Mouse (Mus musculus) gastrocnemius, postnatal 4 days (tissue): ENCODE data around the gene Col6a4. TPM values are rescaled to one million over a fixed set of nuclear protein-coding genes. Genes with fewer than 3 reads are reported as not detected.

Experiments
- DNase-seq, 2 experiments: peaks; one replicate each; pipeline ENCODE4 v3.0.0; 2021 to 2022; ENCODE audit warnings: low spot score in 2 of 2, mixed read lengths in 2 of 2
- total RNA-seq, 2 experiments: library from RNA; stranded (reverse); gene quantifications; 2 replicates each; pipeline ENCODE4 v1.2.3; 2021

Gene Col6a4
- total RNA-seq, 2 experiments from 2014 or later, result 0.20 to 0.49 TPM

DNA sequence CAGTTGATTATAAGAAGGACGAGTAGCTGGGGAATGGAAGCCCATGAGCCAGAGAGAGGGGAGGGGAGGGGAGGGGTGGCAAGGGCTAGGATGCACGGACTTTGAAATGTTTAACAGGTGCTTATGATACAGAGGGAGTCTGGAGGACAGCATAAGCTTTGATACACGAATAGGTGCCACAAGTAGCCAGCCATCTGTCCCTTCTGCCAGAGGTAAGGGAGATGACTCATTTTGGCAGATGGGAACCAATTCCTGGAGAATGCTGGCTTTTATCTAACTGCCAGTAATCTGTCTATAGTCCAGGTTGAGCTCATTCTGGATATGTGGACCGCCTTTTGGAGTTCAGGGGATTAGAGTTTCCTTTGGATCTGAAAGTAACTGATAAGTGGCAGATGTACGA is 20.3 kb downstream of the Col6a4 start:
- no peak for DNase-seq

DNA sequence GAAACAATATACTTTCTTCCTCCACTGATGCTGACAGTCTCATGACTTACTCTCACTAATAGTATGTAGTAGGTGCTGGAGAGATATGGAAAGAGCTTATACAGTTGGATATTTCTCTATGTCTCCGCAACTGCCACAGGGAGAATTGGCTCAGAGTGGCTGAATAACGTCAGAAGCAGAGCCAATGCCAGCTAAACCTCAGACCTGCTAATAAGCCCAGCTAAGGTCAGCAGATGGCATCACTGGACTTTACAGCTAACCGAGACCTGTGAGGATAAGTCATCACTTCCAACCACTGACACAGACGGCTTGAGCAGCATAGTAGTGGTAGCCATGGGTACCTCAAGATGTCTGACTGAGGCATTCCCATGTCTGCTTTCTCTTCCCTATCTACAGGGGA is 22.6 kb downstream of the Col6a4 start:
- DNase-seq, result no peak

DNA sequence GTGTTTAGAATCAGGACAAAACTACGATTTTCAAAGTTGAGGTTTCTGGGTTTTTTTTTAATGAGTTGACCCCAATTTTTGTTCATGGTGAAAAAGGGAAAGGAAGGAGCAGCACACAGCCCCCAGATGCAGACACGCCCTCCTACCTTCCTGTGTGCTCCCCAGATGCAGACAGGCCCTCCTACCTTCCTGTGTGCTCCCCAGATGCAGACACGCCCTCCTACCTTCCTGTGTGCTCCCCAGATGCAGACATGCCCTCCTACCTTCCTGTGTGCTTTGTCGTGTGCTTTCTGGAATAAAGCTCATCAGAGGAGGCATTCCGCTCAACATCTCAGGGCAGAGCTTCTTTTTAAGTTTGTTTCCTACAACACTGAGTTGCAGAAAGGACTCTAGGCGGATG is 24.9 kb downstream of the Col6a4 start:
- no peak for DNase-seq

DNA sequence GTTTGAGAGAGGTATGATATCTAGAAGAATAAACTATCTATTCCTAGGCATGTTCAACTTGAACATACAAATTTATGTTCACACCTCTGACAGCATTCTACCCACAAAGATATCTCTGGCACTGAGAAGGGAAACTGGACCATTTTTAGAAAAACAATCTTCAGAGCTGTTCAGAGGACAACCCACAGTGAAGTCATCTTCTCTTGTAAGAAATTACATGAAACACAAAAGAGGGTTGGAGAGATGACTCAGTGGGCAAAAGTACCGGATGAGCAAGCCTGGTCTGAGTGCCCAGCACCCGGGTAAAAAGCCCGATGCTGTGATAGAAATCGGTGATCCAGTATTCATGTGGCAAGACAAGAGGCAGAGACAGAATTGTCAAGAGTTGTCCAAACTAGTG is 43.1 kb downstream of the Col6a4 start:
- DNase-seq, result no peak

DNA sequence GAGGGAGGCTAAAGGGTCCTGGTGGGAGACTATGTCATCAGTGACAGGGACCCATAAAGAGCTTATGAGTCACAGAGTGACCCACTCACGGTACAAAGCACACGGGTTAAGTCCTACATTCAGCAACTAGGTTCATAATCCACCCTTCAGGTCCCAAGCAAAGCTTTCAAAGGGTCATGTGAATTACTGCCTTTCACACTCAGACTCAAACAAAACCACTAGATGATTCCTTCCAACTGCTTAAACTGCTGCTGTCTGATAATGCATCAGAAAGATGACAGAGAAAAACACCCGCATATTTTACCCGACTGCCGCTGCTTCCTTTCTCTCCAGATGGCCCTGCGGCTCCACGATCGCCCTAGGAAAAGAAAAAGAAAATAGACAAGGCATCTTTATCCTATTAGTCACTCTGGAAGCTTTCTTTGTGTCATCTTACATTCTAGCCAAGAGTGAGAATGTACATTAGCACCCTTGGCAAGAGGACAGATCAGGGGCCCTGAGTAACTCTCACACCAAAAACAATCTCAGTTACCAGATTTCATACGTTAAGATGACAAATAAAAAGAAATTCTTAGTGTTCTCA is 52.6 kb downstream of the Col6a4 start:
- no peak for DNase-seq

DNA sequence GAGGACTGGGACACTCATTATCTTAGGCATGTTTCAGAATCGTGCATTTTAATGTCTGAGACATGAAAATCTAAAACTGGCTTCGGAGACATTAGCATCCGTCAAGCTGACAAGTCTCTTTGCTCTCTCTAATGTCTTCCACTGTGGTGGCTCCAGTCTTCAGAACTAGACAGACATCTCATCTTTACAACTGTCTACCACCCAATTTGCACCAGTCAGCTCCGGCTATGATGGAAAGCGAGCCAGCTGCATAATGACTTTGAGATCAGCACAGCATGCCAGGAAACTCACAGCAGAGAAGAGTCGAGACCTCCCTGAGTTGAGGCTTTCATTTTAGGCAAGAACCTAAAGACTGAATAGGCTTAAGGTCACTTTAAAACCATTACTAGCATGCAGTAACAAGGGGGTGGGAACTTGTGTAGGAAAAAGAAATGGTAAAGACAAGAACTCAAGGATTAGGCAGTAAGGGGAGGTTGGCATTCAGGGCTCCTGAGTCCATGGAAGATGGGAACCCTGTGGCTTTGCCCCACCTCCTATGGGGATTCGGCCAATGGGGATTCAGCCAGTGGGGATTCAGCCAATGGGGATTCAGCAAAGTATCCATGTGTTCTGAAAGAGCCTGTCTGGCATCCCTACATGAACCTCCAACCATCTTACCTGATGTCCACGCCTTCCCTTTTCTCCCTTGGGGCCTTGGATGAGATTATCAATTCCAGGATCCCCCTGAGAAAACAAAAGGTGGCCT is 56.5 kb downstream of the Col6a4 start:
- DNase-seq, result no peak

DNA sequence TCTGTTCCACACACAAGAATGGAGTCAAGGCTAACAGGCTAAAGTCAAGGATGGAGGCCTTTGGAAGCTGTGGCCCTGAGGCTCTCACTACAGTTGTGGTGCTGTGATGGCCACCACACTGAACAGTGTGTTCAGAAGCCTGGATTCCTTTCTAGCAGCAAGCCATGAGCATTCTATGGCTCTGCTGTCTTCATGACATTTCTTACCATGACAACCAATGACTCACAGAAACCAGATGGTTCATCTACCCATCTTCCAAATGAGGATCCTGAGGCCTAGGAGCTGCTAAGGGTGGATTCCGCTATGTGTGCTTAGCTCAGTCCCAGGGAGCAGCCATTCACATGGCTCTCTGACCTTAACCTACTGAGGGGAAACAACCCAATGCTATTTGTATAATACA is 57.3 kb downstream of the Col6a4 start:
- DNase-seq, result no peak

DNA sequence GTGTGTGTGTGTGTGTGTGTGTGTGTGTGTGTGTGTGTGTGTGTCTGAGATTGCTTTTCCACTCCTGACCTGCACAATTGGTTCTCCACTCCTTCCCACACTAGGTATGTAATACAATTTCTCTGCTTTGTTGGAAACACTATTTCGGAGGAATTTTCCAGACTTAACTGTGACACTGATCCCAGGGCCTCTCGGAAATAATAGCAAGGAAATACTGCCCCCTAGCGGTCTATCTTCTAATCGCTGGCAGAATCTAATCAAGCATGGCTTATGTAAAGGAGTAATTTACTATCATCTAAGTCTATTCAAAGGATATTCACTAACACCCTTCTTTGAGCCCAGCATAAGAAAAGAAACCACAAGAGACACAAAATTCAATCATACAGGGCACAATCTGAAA is 57.7 kb downstream of the Col6a4 start:
- DNase-seq, result peak; percentile 26 to 61

DNA sequence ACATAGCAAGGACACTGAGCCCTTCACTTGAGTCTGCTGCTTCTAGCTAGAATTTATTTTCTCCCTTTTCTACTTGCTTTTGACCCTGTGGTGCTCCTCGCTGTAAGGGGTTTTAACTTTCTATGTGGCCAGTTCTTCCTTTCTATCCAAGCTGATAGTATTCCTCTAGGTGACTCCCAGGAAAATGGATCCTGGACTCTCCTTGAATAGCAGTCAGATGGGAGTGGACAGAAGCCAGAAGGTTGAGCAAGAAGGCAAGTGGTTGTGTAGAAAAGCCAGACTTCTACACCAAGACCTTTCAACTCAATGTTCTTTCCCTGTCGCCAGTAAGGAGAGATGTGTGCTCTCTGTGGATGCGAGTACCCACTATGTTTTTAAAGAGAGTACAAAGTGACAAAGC is 80.9 kb downstream of the Col6a4 start:
- no peak for DNase-seq

DNA sequence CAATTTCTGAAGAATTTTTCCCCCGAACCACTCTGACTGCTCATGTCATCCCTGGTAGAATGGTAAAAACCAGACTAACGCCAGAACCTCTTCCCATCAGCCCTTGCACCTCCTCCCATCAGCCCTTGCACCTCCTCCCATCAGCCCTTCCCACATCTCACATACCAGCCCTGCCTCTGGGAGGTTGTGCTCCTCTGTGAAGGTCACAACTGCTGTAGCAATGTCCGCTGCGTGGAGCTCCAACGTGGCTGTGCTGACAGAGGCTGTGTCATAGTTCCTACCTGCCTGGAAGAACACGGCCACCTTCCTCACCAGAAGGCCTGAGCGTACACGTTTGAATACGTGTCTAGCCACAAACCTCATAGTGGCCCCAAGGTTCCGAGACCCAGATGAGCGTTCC is 83.4 kb downstream of the Col6a4 start:
- no peak for DNase-seq

DNA sequence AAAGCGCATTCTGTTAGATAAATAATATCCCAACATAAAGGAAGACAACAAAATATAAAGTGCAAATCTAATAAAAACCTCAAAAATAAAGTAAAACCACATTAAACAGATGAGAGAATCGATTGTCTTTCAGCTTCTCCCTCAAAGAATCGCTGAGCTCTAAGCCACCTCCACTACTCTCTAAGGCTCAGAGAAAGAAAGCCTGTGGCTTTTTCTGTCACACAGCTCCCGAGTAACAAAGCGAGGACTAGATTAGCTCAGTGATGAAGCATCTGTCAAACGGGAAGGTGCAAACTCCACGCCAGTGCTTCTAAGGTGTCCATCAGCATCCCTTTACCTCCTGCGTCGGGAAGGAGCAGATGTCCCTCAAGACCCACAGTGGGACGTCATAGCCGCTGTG is 98.6 kb downstream of the Col6a4 start:
- DNase-seq, result no peak

DNA sequence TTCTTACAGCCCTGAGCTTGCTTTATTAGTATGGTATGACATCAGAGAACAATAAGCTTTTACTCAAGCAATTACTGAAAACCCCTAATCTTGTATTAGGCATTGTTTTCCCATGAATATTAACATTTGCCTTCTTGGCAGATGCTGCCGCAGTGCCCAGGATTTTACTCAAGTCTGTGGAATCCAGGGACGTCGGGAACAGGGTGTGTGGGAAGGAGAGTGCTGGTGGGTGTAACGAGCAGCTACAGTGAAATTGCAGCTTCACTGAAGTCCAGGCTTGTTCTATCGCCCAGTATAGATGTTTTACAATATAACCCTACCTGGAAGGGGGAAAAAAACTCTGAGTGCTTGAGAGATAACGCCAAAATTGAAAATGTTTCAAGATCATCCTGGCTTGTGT is 104.2 kb downstream of the Col6a4 start:
- no peak for DNase-seq

DNA sequence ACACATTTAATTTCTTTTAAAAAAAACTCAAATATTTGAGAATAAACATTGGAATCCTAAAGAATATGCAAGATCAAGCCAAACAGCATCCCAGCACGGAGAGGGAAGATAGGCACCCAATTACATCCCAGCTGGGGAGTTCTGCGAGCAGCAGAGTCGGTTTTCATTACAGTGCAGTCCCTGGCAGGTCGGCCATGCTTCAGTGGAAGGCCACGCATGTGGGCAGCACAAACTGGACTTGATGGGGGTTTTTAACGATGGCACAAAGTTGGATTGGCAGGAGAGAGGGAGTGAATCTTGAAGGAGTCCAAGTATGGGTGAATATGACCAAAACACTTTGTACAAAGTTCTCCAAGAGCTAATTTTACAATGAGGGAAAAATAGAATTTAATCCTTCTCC is 106.5 kb downstream of the Col6a4 start:
- no peak for DNase-seq

DNA sequence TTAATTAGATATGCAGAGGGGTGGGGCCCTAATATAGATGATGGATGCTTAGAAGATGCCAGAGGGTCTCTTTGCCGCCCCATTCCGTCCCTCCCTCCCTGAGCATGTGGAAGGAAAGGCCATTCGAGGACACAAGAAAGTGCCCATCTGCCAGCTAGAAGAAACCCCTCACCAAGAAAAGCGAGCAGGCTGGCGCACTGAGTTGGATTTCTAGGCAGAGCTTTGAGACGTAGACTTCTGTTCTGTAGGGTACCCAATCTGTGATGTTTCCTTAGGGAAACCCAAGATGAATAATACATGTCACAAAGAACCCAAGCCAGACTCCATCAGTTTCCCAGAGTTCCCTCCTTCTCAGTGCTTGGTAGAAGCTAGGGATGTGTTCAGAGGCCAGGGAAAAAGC is 107.1 kb downstream of the Col6a4 start:
- no peak for DNase-seq

DNA sequence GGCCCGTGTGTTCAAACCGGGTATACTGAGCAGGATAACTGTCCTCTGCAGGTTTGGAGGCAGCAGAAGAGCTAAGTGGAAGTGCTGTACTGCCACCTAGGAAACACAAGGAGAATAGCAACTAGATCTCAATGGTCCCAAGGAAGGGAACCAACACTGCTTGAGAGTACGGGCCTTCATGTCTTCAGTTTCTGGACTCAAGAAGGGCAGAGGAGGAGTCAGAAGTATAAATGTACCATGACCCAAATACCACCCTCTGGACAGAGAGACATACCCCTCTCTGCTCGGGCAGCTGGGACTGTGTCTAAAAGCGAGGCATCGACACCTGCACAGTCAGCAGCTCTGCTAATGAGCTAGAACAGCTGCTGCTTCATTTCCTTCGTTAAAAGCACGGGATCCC is 108.5 kb downstream of the Col6a4 start:
- no peak for DNase-seq

DNA sequence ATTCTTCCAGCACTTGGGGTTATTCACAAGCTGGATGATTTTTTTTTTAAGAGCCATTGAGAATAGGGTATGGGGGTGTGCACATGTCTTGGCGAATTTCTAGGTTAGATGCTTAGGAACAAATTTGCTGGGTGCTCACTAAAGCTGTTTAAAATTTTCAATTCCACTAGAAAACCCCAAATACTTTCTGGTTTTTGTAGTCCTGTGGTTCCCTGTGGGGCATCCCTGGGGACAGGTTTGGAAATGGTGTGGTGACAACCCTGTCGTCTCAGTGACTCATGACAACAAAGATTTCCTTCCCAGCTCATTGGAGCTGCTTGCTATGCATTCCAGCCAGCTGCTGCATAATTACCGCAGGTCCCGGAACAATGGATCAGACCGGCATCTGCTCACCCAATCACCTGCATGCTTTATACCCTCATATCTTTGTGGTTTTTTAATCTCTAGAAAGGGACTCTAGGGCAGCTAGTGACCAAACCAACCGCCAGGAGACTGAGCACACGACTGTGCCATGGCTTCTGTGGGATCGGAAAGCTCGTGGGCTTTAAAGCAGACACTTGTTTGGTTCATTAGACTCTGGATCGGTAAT is 111.6 kb downstream of the Col6a4 start:
- no peak for DNase-seq

DNA sequence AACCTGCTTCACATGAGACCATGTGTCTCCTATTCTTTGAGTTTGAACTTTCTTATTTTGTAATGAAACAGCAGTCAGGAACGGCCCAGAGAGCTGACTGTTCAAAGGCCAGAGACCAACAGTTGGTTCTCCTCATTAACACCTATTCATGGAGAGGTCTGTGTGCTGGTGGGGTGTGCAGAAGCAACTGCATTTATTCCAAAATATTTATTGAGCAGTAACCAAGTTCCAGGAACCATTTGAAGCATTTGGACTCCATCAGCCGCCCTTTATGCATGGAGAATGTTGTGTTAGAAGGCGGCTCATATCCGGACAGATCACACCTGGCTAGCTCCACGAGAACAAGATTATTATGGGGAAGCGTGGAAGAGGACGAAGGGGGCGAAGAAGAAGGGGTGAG is 118.1 kb downstream of the Col6a4 start:
- DNase-seq, result no peak

DNA sequence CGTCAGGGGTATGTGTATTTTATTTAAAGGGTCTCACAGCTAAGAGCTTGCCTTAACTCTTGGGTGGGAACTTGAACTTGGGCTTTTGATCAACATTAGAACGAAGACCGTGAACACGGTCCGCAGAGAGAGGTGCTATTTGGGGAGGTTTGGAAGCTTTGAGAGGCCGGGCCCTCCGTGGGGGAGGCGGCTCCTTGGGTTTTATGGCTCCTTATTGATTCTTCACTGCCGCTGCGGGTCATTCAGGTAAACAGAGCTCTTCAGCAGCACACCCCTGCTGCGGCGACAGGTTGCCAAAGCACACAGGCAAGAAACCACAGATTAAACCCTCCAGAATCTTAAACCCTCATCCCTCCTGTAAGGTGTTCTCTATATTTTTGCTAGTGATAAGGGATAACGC is 119.7 kb downstream of the Col6a4 start:
- DNase-seq, result no peak

DNA sequence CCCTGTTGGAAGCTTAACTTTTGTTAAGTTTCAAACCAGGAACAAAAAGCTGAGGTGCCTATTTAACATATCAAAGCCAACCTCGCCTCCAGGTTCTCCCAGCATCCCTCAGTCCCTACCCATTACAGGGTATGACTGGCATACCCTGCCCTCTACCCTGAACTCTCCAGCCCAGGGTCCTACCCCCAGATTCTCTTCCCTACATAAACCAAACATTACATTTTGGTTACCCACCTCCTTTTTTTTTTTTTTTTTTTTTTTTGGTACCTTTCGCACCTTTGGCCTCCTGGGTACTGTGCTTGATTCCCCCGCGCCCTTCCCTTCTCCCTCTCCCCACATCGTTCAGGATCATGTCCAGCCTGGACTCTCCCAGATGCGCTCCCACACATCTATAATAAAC is 120.3 kb downstream of the Col6a4 start:
- DNase-seq, result no peak

DNA sequence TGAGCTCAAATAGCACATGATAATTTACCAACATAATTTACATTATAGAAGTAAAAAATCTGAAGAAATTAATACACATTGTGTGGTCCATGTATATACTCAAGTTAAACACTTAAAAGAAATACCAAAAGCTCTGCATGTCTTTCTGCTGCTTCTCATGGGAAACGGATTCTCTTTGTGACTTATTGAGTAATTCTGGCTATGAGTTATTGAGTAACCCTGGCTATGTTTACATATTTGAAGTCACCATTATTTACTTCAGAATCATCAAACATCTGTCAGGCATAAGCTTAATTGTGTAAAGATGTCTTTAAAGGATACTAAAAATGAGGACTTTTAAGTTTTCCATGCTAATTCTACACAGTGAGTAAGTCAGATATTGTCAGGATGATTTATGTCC is 122.8 kb downstream of the Col6a4 start:
- DNase-seq, result no peak

DNA sequence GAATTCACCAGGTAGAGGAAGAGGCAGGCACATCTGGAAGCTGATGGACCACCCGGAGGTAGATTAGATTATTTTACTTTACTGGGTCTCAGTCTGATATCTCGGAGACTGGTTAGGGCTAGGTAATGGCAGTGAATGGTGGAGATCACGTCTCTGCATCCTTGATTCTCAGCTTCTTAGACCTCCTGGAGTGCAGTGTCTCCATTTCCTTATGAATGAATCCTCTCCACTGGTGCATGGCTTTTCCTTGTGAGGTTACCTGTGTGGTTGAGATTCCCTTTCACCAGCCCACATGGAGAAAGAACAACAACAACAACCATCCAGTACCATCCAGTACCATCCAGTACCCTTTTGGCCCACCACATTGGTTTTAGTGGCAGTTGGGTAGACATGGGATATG is 124.6 kb downstream of the Col6a4 start:
- DNase-seq, result no peak

DNA sequence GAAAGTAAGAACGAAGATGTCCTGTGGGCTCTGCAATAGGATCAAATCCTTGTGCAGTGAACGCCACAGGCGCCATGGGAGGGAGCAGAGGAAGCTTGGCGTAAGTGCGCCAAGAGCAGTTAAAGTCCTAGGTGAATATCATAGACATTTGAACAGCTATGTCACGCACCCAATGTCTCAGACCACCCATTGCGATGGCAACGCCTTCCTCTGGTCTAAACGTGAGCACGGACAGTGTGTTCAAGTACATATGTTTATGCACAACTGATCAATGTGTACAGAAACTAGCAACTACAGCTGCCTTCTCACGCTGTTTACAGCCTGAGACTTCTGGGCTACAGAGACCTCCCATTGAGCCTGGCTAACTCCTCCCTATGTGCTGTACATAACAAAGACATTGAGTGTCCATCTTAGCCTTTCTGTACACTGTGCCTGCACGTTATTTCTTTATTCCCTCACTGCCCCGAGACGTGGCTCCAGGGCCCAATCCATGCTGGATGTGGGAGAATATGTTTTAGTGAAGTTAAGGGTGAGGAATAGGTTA is 125.2 kb downstream of the Col6a4 start:
- no peak for DNase-seq

DNA sequence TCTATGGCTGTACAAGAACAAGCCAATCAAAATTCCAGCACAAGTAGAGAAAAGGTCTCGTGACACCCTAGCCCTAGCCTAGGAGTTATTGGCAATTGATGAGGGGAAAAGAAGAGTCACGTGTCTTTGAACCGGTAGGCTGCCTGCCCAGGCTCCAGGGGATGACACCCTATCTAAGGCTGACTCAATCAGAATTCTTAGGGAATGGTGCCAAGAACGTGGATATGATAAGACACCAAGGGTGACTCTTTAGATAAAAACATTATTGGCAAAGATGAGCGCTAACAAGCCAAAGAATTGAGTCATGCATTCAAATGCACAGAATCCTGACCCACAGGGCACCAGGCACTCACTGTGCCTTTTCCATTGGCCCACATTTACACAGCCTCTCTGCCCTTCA is 125.7 kb downstream of the Col6a4 start:
- DNase-seq, result no peak
